Mouse (Mus musculus): ENCODE data around the gene Usp24. TPM values are rescaled to one million over a fixed set of nuclear protein-coding genes. Genes with fewer than 3 reads are reported as not detected.

Gene Usp24
- polyA plus RNA-seq, 1 experiment = 5.7 TPM

GRCm38 (mm10) chr4:106443182-106443581 lies 127.2 kb downstream of the Usp24 start:
- no peaks in the 10 kb centered on the region for H3K79me3 ChIP-seq (ENCODE audit: low read depth)
- TF ChIP-seq MYOG (IDR thresholded peaks at IDR 0.05; ENCODE audit: control insufficient read depth, extremely low read depth, insufficient read length) (no peak), CEBPB (IDR thresholded peaks at IDR 0.05; ENCODE audit: low read depth) (no peak), CTCF (IDR thresholded peaks at IDR 0.05; ENCODE audit: control insufficient read depth, insufficient read depth, insufficient read length) (no peak), MYOD1 (IDR thresholded peaks at IDR 0.05; ENCODE audit: control insufficient read depth, insufficient read length, low read depth) (no peak), MAX (IDR thresholded peaks at IDR 0.05) (no peak), FOSL1 (IDR thresholded peaks at IDR 0.05; ENCODE audit: insufficient read depth, low read length, poor library complexity, severe bottlenecking) (no peak), USF1 (IDR thresholded peaks at IDR 0.05; ENCODE audit: low read depth) (no peak)
- H3ac ChIP-seq (ENCODE audit: control insufficient read depth, insufficient read length, low read depth) = no peak overlapping the region
- H3K36me3 ChIP-seq (ENCODE audit: control insufficient read depth, insufficient read depth) = peaks cover 21% of the 10 kb centered on the region
- H3K27me3 ChIP-seq (ENCODE audit: control insufficient read depth, insufficient read depth, insufficient read length) = no peaks in the 10 kb centered on the region
- no peaks in the 10 kb centered on the region for H3K79me2 ChIP-seq (ENCODE audit: control insufficient read depth, insufficient read depth)
- no peak overlapping the region for H3K4me3 ChIP-seq (ENCODE audit: insufficient read depth, poor library complexity, severe bottlenecking)

- no peaks in the 10 kb centered on the region for H3K79me2 ChIP-seq (ENCODE audit: control insufficient read depth, insufficient read depth)
- H3K79me3 ChIP-seq (ENCODE audit: low read depth) = no peaks in the 10 kb centered on the region
- no peak overlapping the region for H3ac ChIP-seq (ENCODE audit: control insufficient read depth, insufficient read length, low read depth)
- H3K27me3 ChIP-seq (ENCODE audit: control insufficient read depth, insufficient read depth, insufficient read length) = no peaks in the 10 kb centered on the region
- H3K4me3 ChIP-seq (ENCODE audit: insufficient read depth, poor library complexity, severe bottlenecking) = no peak overlapping the region
- TF ChIP-seq MYOG (IDR thresholded peaks at IDR 0.05; ENCODE audit: control insufficient read depth, extremely low read depth, insufficient read length) = no peak
- no peak for TF ChIP-seq MAX (IDR thresholded peaks at IDR 0.05)
- no peak for TF ChIP-seq CTCF (IDR thresholded peaks at IDR 0.05; ENCODE audit: control insufficient read depth, insufficient read depth, insufficient read length)
- no peak for TF ChIP-seq USF1 (IDR thresholded peaks at IDR 0.05; ENCODE audit: low read depth)
- TF ChIP-seq MYOD1 (IDR thresholded peaks at IDR 0.05; ENCODE audit: control insufficient read depth, insufficient read length, low read depth) = no peak
- TF ChIP-seq CEBPB (IDR thresholded peaks at IDR 0.05; ENCODE audit: low read depth) = no peak
- TF ChIP-seq FOSL1 (IDR thresholded peaks at IDR 0.05; ENCODE audit: insufficient read depth, low read length, poor library complexity, severe bottlenecking) = no peak
- H3K36me3 ChIP-seq (ENCODE audit: control insufficient read depth, insufficient read depth) = no peaks in the 10 kb centered on the region
These were observed 133.3 kb downstream of the Usp24 start for GRCm38 (mm10) chr4:106449306-106449705.

- H3K79me2 ChIP-seq (ENCODE audit: control insufficient read depth, insufficient read depth) = no peaks in the 10 kb centered on the region
- H3K27me3 ChIP-seq (ENCODE audit: control insufficient read depth, insufficient read depth, insufficient read length) = no peaks in the 10 kb centered on the region
- H3ac ChIP-seq (ENCODE audit: control insufficient read depth, insufficient read length, low read depth) = no peak overlapping the region
- H3K79me3 ChIP-seq (ENCODE audit: low read depth) = no peaks in the 10 kb centered on the region
- no peaks in the 10 kb centered on the region for H3K36me3 ChIP-seq (ENCODE audit: control insufficient read depth, insufficient read depth)
- H3K4me3 ChIP-seq (ENCODE audit: insufficient read depth, poor library complexity, severe bottlenecking) = no peak overlapping the region
- TF ChIP-seq FOSL1 (IDR thresholded peaks at IDR 0.05; ENCODE audit: insufficient read depth, low read length, poor library complexity, severe bottlenecking) = no peak
- TF ChIP-seq MYOD1 (IDR thresholded peaks at IDR 0.05; ENCODE audit: control insufficient read depth, insufficient read length, low read depth) = no peak
- TF ChIP-seq USF1 (IDR thresholded peaks at IDR 0.05; ENCODE audit: low read depth) = no peak
- TF ChIP-seq MYOG (IDR thresholded peaks at IDR 0.05; ENCODE audit: control insufficient read depth, extremely low read depth, insufficient read length) = no peak
- TF ChIP-seq CTCF (IDR thresholded peaks at IDR 0.05; ENCODE audit: control insufficient read depth, insufficient read depth, insufficient read length) = no peak
- no peak for TF ChIP-seq MAX (IDR thresholded peaks at IDR 0.05)
These were observed 136.4 kb downstream of the Usp24 start for GRCm38 (mm10) chr4:106452401-106452800.

GRCm38 (mm10) chr4:106453108-106453507 lies 137.1 kb downstream of the Usp24 start:
- Histone ChIP-seq H3K79me2 (ENCODE audit: control insufficient read depth, insufficient read depth) (no peaks in the 10 kb centered on the region), H3K79me3 (ENCODE audit: low read depth) (no peaks in the 10 kb centered on the region), H3K36me3 (ENCODE audit: control insufficient read depth, insufficient read depth) (no peaks in the 10 kb centered on the region), H3K4me3 (ENCODE audit: insufficient read depth, poor library complexity, severe bottlenecking) (no peak overlapping the region), H3K27me3 (ENCODE audit: control insufficient read depth, insufficient read depth, insufficient read length) (no peaks in the 10 kb centered on the region), H3ac (ENCODE audit: control insufficient read depth, insufficient read length, low read depth) (no peak overlapping the region)
- TF ChIP-seq CTCF (IDR thresholded peaks at IDR 0.05; ENCODE audit: control insufficient read depth, insufficient read depth, insufficient read length) (no peak), USF1 (IDR thresholded peaks at IDR 0.05; ENCODE audit: low read depth) (no peak), MAX (IDR thresholded peaks at IDR 0.05) (no peak), MYOD1 (IDR thresholded peaks at IDR 0.05; ENCODE audit: control insufficient read depth, insufficient read length, low read depth) (no peak), MYOG (IDR thresholded peaks at IDR 0.05; ENCODE audit: control insufficient read depth, extremely low read depth, insufficient read length) (no peak), FOSL1 (IDR thresholded peaks at IDR 0.05; ENCODE audit: insufficient read depth, low read length, poor library complexity, severe bottlenecking) (no peak), CEBPB (IDR thresholded peaks at IDR 0.05; ENCODE audit: low read depth) (no peak)

- Histone ChIP-seq H3K27me3 (ENCODE audit: control insufficient read depth, insufficient read depth, insufficient read length) (no peaks in the 10 kb centered on the region), H3K79me2 (ENCODE audit: control insufficient read depth, insufficient read depth) (no peaks in the 10 kb centered on the region), H3K4me3 (ENCODE audit: insufficient read depth, poor library complexity, severe bottlenecking) (no peak overlapping the region), H3K36me3 (ENCODE audit: control insufficient read depth, insufficient read depth) (no peaks in the 10 kb centered on the region), H3ac (ENCODE audit: control insufficient read depth, insufficient read length, low read depth) (no peak overlapping the region), H3K79me3 (ENCODE audit: low read depth) (no peaks in the 10 kb centered on the region)
- TF ChIP-seq MAX (IDR thresholded peaks at IDR 0.05) (no peak), CTCF (IDR thresholded peaks at IDR 0.05; ENCODE audit: control insufficient read depth, insufficient read depth, insufficient read length) (no peak), CEBPB (IDR thresholded peaks at IDR 0.05; ENCODE audit: low read depth) (no peak), MYOG (IDR thresholded peaks at IDR 0.05; ENCODE audit: control insufficient read depth, extremely low read depth, insufficient read length) (no peak), MYOD1 (IDR thresholded peaks at IDR 0.05; ENCODE audit: control insufficient read depth, insufficient read length, low read depth) (no peak), FOSL1 (IDR thresholded peaks at IDR 0.05; ENCODE audit: insufficient read depth, low read length, poor library complexity, severe bottlenecking) (no peak), USF1 (IDR thresholded peaks at IDR 0.05; ENCODE audit: low read depth) (no peak)
These were observed 137.5 kb downstream of the Usp24 start for GRCm38 (mm10) chr4:106453516-106453915.

GRCm38 (mm10) chr4:106454541-106454940 lies 138.5 kb downstream of the Usp24 start:
- H3K27me3 ChIP-seq (ENCODE audit: control insufficient read depth, insufficient read depth, insufficient read length) = no peaks in the 10 kb centered on the region
- no peak overlapping the region for H3ac ChIP-seq (ENCODE audit: control insufficient read depth, insufficient read length, low read depth)
- H3K79me3 ChIP-seq (ENCODE audit: low read depth) = no peaks in the 10 kb centered on the region
- H3K36me3 ChIP-seq (ENCODE audit: control insufficient read depth, insufficient read depth) = no peaks in the 10 kb centered on the region
- TF ChIP-seq CEBPB (IDR thresholded peaks at IDR 0.05; ENCODE audit: low read depth) (no peak), MAX (IDR thresholded peaks at IDR 0.05) (no peak), USF1 (IDR thresholded peaks at IDR 0.05; ENCODE audit: low read depth) (no peak), MYOG (IDR thresholded peaks at IDR 0.05; ENCODE audit: control insufficient read depth, extremely low read depth, insufficient read length) (no peak), MYOD1 (IDR thresholded peaks at IDR 0.05; ENCODE audit: control insufficient read depth, insufficient read length, low read depth) (no peak), CTCF (IDR thresholded peaks at IDR 0.05; ENCODE audit: control insufficient read depth, insufficient read depth, insufficient read length) (no peak), FOSL1 (IDR thresholded peaks at IDR 0.05; ENCODE audit: insufficient read depth, low read length, poor library complexity, severe bottlenecking) (no peak)
- H3K79me2 ChIP-seq (ENCODE audit: control insufficient read depth, insufficient read depth) = no peaks in the 10 kb centered on the region
- H3K4me3 ChIP-seq (ENCODE audit: insufficient read depth, poor library complexity, severe bottlenecking) = no peak overlapping the region

Measured in C2C12 (cell line).